Mouse (Mus musculus): ENCODE data around the gene Zfp644. TPM values are rescaled to one million over a fixed set of nuclear protein-coding genes. Genes with fewer than 3 reads are reported as not detected.
A peak's percentile ranks its signal among the peaks of the same experiment; 100 is the strongest.

Gene Zfp644
- total and polyA plus RNA-seq, 2 experiments from 2014 or later, result 66.8 to 67.7 TPM

- Histone ChIP-seq H3K36me3 (ENCODE audit: insufficient read depth, low read length) (no peaks in the 10 kb centered on the region), H3K27me3 (ENCODE audit: insufficient read depth, low read length) (no peaks in the 10 kb centered on the region), H3K27ac (no peak overlapping the region), H3K4me2 (ENCODE audit: low read depth, low read length) (no peak overlapping the region), H3K9ac (replicated peaks; ENCODE audit: low read length) (no peak overlapping the region), H3K4me1 (ENCODE audit: insufficient read depth, low read length) (no peaks in the 10 kb centered on the region), H3K4me3 (ENCODE audit: low read length) (no peak overlapping the region), H3K9me3 (ENCODE audit: low read length) (no peaks in the 10 kb centered on the region)
- DNase-seq (ENCODE audit: low spot score) (no peak), ATAC-seq (no peak)
- TF ChIP-seq CTCF (IDR thresholded peaks at IDR 0.05; ENCODE audit: low read depth), result no peak
- 91% methylated on average over 4 of the region's 4 CpGs for WGBS
Observed at GRCm38 (mm10) chr5:106643434-106643833, 53.7 kb downstream of the Zfp644 start.

GRCm38 (mm10) chr5:106641876-106642275 is 55.2 kb downstream of the Zfp644 start:
- no peak for TF ChIP-seq CTCF (IDR thresholded peaks at IDR 0.05; ENCODE audit: low read depth)
- no peaks in the 10 kb centered on the region for H3K9me3 ChIP-seq (ENCODE audit: low read length)
- H3K36me3 ChIP-seq (ENCODE audit: insufficient read depth, low read length), result peaks cover 8% of the 10 kb centered on the region; the same call in 1 of the 2 replicates
- no peaks in the 10 kb centered on the region for H3K27me3 ChIP-seq (ENCODE audit: insufficient read depth, low read length)
- no peak overlapping the region for H3K4me3 ChIP-seq (ENCODE audit: low read length)
- no peak overlapping the region for H3K9ac ChIP-seq (replicated peaks; ENCODE audit: low read length)
- H3K27ac ChIP-seq, result no peak overlapping the region
- no peaks in the 10 kb centered on the region for H3K4me1 ChIP-seq (ENCODE audit: insufficient read depth, low read length)
- ATAC-seq (no peak), DNase-seq (ENCODE audit: low spot score) (no peak)
- 77% methylated on average over 3 of the region's 3 CpGs for WGBS
- no peak overlapping the region for H3K4me2 ChIP-seq (ENCODE audit: low read depth, low read length)

GRCm38 (mm10) chr5:106640235-106640809 is 56.8 kb downstream of the Zfp644 start:
- Histone ChIP-seq H3K4me1 (ENCODE audit: insufficient read depth, low read length) (no peaks in the 10 kb centered on the region), H3K27me3 (ENCODE audit: insufficient read depth, low read length) (no peaks in the 10 kb centered on the region), H3K4me3 (ENCODE audit: low read length) (no peak overlapping the region), H3K36me3 (ENCODE audit: insufficient read depth, low read length) (peaks cover 8% of the 10 kb centered on the region; the same call in 1 of the 2 replicates), H3K4me2 (ENCODE audit: low read depth, low read length) (no peak overlapping the region), H3K9ac (replicated peaks; ENCODE audit: low read length) (no peak overlapping the region), H3K27ac (no peak overlapping the region), H3K9me3 (ENCODE audit: low read length) (no peaks in the 10 kb centered on the region)
- ATAC-seq (no peak), DNase-seq (ENCODE audit: low spot score) (peak; percentile 19)
- WGBS, result 41% methylated on average over 5 of the region's 5 CpGs
- no peak for TF ChIP-seq CTCF (IDR thresholded peaks at IDR 0.05; ENCODE audit: low read depth)

DNA sequence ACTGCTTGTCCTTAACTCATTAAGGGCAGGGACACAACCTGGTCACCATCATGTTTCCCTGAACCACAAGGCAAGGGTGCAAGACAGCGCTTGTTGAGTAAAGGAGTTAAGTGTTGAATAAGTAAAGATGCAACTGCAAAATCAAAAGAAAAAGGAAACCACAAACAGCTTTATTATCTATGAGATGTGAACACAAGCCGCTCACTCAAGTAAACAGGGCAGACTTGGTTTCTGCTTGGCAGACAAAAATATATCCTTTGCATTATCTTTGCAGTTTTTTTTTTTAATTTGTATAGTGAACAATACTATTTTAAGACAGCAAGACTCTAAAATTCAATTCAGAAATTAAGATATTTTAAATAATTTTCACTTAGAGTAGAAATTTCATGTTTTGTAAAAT is 57.5 kb downstream of the Zfp644 start:
- TF ChIP-seq CTCF (IDR thresholded peaks at IDR 0.05; ENCODE audit: low read depth), result no peak
- DNase-seq (ENCODE audit: low spot score) (no peak), ATAC-seq (no peak)
- H3K36me3 ChIP-seq (ENCODE audit: insufficient read depth, low read length), result peaks cover 9% of the 10 kb centered on the region; the same call in 1 of the 2 replicates
- no peaks in the 10 kb centered on the region for H3K27me3 ChIP-seq (ENCODE audit: insufficient read depth, low read length)
- no peaks in the 10 kb centered on the region for H3K4me1 ChIP-seq (ENCODE audit: insufficient read depth, low read length)
- 93% methylated on average over 2 of the region's 2 CpGs for WGBS
- no peak overlapping the region for H3K4me3 ChIP-seq (ENCODE audit: low read length)
- no peak overlapping the region for H3K9ac ChIP-seq (replicated peaks; ENCODE audit: low read length)
- no peaks in the 10 kb centered on the region for H3K9me3 ChIP-seq (ENCODE audit: low read length)
- no peak overlapping the region for H3K4me2 ChIP-seq (ENCODE audit: low read depth, low read length)
- H3K27ac ChIP-seq, result no peak overlapping the region

DNA sequence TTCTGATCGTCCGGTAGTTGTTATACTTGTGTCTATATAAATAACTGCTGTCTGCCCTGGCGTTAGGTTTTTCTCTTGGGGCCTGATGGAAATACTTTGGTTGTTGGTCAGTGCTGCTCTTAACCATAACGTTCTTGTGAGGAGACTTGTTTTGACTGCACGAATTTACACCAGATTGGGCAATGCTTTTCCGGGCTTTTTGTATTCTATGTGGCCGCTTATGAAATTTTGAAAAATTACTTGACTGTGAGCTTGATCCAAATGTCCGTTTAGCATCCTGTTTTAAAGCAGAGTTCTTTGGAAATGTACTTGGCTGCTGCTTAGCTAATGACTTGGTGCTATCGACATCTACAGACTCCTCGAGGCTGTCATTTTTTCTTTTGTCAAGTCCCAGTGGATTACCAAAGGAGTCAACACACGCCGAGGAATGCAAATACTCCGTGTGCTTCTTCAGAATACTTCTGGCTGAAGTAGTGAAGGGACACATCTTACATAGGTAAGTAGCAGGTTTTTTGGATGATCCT is 60.6 kb downstream of the Zfp644 start:
- Histone ChIP-seq H3K9ac (replicated peaks; ENCODE audit: low read length) (no peak overlapping the region), H3K27ac (no peak overlapping the region), H3K4me1 (ENCODE audit: insufficient read depth, low read length) (no peaks in the 10 kb centered on the region), H3K9me3 (ENCODE audit: low read length) (no peaks in the 10 kb centered on the region), H3K27me3 (ENCODE audit: insufficient read depth, low read length) (no peaks in the 10 kb centered on the region), H3K4me3 (ENCODE audit: low read length) (no peak overlapping the region), H3K4me2 (ENCODE audit: low read depth, low read length) (no peak overlapping the region), H3K36me3 (ENCODE audit: insufficient read depth, low read length) (peaks cover 15% of the 10 kb centered on the region; the same call in 1 of the 2 replicates)
- ATAC-seq, result no peak
- DNase-seq (ENCODE audit: low spot score), result no peak
- WGBS, result 92% methylated on average over 13 of the region's 13 CpGs
- TF ChIP-seq CTCF (IDR thresholded peaks at IDR 0.05; ENCODE audit: low read depth), result no peak

- WGBS, result 62% methylated on average over 8 of the region's 8 CpGs
- no peak overlapping the region for H3K4me2 ChIP-seq (ENCODE audit: low read depth, low read length)
Observed at GRCm38 (mm10) chr5:106628369-106629149, 68.5 kb downstream of the Zfp644 start.

More at GRCm38 (mm10) chr5:106628369-106629149, 68.5 kb downstream of the Zfp644 start:
- Histone ChIP-seq H3K4me1 (ENCODE audit: insufficient read depth, low read length) (no peaks in the 10 kb centered on the region), H3K4me3 (ENCODE audit: low read length) (no peak overlapping the region), H3K9ac (replicated peaks; ENCODE audit: low read length) (no peak overlapping the region), H3K9me3 (ENCODE audit: low read length) (no peaks in the 10 kb centered on the region), H3K36me3 (ENCODE audit: insufficient read depth, low read length) (no peaks in the 10 kb centered on the region), H3K27ac (no peak overlapping the region), H3K27me3 (ENCODE audit: insufficient read depth, low read length) (no peaks in the 10 kb centered on the region)
- no peak for TF ChIP-seq CTCF (IDR thresholded peaks at IDR 0.05; ENCODE audit: low read depth)
- DNase-seq (ENCODE audit: low spot score), result no peak
- no peak for ATAC-seq
